Mouse (Mus musculus) MEL (cell line): ENCODE measurements at regions not wholly inside any gene's neighbourhood (a gene's known extent, or its start where the extent isn't known, plus 50 kb on each side); places are given as distances from the start of the nearest gene placed in this dataset.

ENCODE experiments used
- DNase-seq: peaks from one replicate; pipeline ENCODE4 v3.0.0; 2011; ENCODE audit warnings: low read depth, low spot score
- H3K27ac ChIP-seq: 2 replicates; pipeline ENCODE4 v1.5.1; 2012; ENCODE audit warnings: low read depth, mild to moderate bottlenecking, control low read depth, low read length, moderate library complexity; ENCODE audit not compliant: control insufficient read depth
- H3K27me3 ChIP-seq, 2 experiments: fragments of 150-350 bp in 1 of 2; sonication (generic) in 1 of 2; 2 replicates each; pipeline ENCODE4 v1.6.1; 2012; ENCODE audit warnings: low read length in 2 of 2, mild to moderate bottlenecking in 2 of 2, improper control_type of control experiment in 1 of 2, moderate library complexity in 1 of 2; ENCODE audit not compliant: insufficient read depth in 2 of 2, control insufficient read depth in 1 of 2
- H3K36me3 ChIP-seq, 2 experiments: 2 replicates each; pipeline ENCODE4 v1.6.1; 2012 to 2014; ENCODE audit warnings: low read length in 2 of 2, improper control_type of control experiment in 1 of 2, inconsistent platforms in 1 of 2, mild to moderate bottlenecking in 1 of 2; ENCODE audit not compliant: insufficient read depth in 2 of 2, control insufficient read depth in 1 of 2
- H3K4me1 ChIP-seq, 2 experiments: fragments of 150-350 bp in 1 of 2; sonication (generic) in 1 of 2; 2 replicates each; pipeline ENCODE4 v1.6.1; 2012; ENCODE audit warnings: low read length in 2 of 2, improper control_type of control experiment in 1 of 2, mild to moderate bottlenecking in 1 of 2; ENCODE audit not compliant: insufficient read depth in 2 of 2, control insufficient read depth in 1 of 2
- H3K4me3 ChIP-seq, 2 experiments: fragments of 150-350 bp in 1 of 2; sonication (generic) in 1 of 2; 2 replicates each; pipeline ENCODE4 v1.5.1; 2012; ENCODE audit warnings: low read depth in 2 of 2, low read length in 2 of 2, mild to moderate bottlenecking in 2 of 2, moderate library complexity in 2 of 2, control low read depth in 1 of 2, improper control_type of control experiment in 1 of 2; ENCODE audit not compliant: control insufficient read depth in 1 of 2, insufficient read depth in 1 of 2
- H3K79me2 ChIP-seq: 2 replicates; pipeline ENCODE4 v1.6.1; 2012; ENCODE audit warnings: mild to moderate bottlenecking, low read length, moderate library complexity; ENCODE audit not compliant: control insufficient read depth, poor library complexity, insufficient read depth
- H3K9ac ChIP-seq: 2 replicates; pipeline ENCODE4 v1.6.1; 2012; ENCODE audit warnings: low read depth, mild to moderate bottlenecking, control low read depth, low read length, moderate library complexity; ENCODE audit not compliant: control insufficient read depth, poor library complexity, severe bottlenecking
- H3K9me3 ChIP-seq: fragments of 150-350 bp; sonication (generic); replicated peaks from 2 replicates; pipeline ENCODE4 v1.6.1; 2012; ENCODE audit warnings: mild to moderate bottlenecking, low read length, improper control_type of control experiment, moderate library complexity; ENCODE audit not compliant: insufficient read depth
- BHLHE40 ChIP-seq: IDR thresholded peaks from 2 replicates; pipeline ENCODE4 v1.6.1; 2012; ENCODE audit warnings: low read depth, mild to moderate bottlenecking, inconsistent platforms, low read length, improper control_type of control experiment, borderline replicate concordance
- CHD2 ChIP-seq: IDR thresholded peaks from 2 replicates; pipeline ENCODE4 v1.6.1; 2011; ENCODE audit warnings: low read length, improper control_type of control experiment
- ELF1 ChIP-seq: IDR thresholded peaks from 2 replicates; pipeline ENCODE4 v1.6.1; 2014; ENCODE audit warnings: low read depth, mild to moderate bottlenecking, inconsistent platforms, low read length, improper control_type of control experiment, moderate library complexity
- EP300 ChIP-seq, 2 experiments: IDR thresholded peaks; 2 replicates each; pipeline ENCODE4 v1.6.1; 2011; ENCODE audit warnings: improper control_type of control experiment in 2 of 2, low read length in 2 of 2, low read depth in 1 of 2, mild to moderate bottlenecking in 1 of 2
- ETS1 ChIP-seq: IDR thresholded peaks from 2 replicates; pipeline ENCODE4 v1.6.1; 2012; ENCODE audit warnings: low read depth, mild to moderate bottlenecking, inconsistent platforms, low read length, improper control_type of control experiment, moderate library complexity
- GATA1 ChIP-seq: IDR thresholded peaks from 2 replicates; pipeline ENCODE4 v1.6.1; 2011; ENCODE audit warnings: low read depth, low read length, improper control_type of control experiment
- HCFC1 ChIP-seq: IDR thresholded peaks from 2 replicates; pipeline ENCODE4 v1.6.1; 2012; ENCODE audit warnings: low read depth, mild to moderate bottlenecking, inconsistent platforms, low read length, improper control_type of control experiment, moderate library complexity
- KAT2A ChIP-seq: conservative IDR thresholded peaks from 2 replicates; pipeline ENCODE4 v1.6.1; 2012; ENCODE audit warnings: low read depth, low read length, improper control_type of control experiment, inconsistent platforms
- MAX ChIP-seq: IDR thresholded peaks from 2 replicates; pipeline ENCODE4 v1.6.1; 2011; ENCODE audit warnings: low read length, improper control_type of control experiment
- MAZ ChIP-seq: IDR thresholded peaks from 2 replicates; pipeline ENCODE4 v1.6.1; 2012; ENCODE audit warnings: low read depth, mild to moderate bottlenecking, inconsistent platforms, low read length, improper control_type of control experiment
- MEF2A ChIP-seq: IDR thresholded peaks from 2 replicates; pipeline ENCODE4 v1.6.1; 2014; ENCODE audit warnings: low read depth, mild to moderate bottlenecking, inconsistent platforms, low read length, improper control_type of control experiment; ENCODE audit not compliant: poor library complexity, insufficient replicate concordance, severe bottlenecking; ENCODE audit errors: extremely low read depth
- NRF1 ChIP-seq: IDR thresholded peaks from 2 replicates; pipeline ENCODE4 v1.6.1; 2014; ENCODE audit warnings: low read depth, mild to moderate bottlenecking, inconsistent platforms, low read length, improper control_type of control experiment, moderate library complexity; ENCODE audit not compliant: poor library complexity, insufficient read depth, severe bottlenecking
- POLR2AphosphoS2 ChIP-seq: IDR thresholded peaks from 2 replicates; pipeline ENCODE4 v1.6.1; 2011; ENCODE audit warnings: low read length, improper control_type of control experiment
- RAD21 ChIP-seq: IDR thresholded peaks from 2 replicates; pipeline ENCODE4 v1.6.1; 2011; ENCODE audit warnings: mild to moderate bottlenecking, low read depth, low read length, improper control_type of control experiment
- SIN3A ChIP-seq: IDR thresholded peaks from 2 replicates; pipeline ENCODE4 v1.6.1; 2012; ENCODE audit warnings: low read length, improper control_type of control experiment, inconsistent platforms
- TAL1 ChIP-seq: IDR thresholded peaks from 2 replicates; pipeline ENCODE4 v1.6.1; 2012; ENCODE audit warnings: mild to moderate bottlenecking, inconsistent platforms, low read length, moderate library complexity, mixed read lengths
- TBP ChIP-seq: IDR thresholded peaks from 2 replicates; pipeline ENCODE4 v1.8.0; 2011; ENCODE audit warnings: low read depth, low read length, improper control_type of control experiment
- USF2 ChIP-seq, 2 experiments: IDR thresholded peaks; 2 replicates each; pipeline ENCODE4 v1.6.1; 2011 to 2012; ENCODE audit warnings: improper control_type of control experiment in 2 of 2, low read length in 2 of 2, borderline replicate concordance in 1 of 2, inconsistent platforms in 1 of 2, low read depth in 1 of 2, mild to moderate bottlenecking in 1 of 2; ENCODE audit not compliant: insufficient read depth in 1 of 2
- ZC3H11A ChIP-seq: IDR thresholded peaks from 2 replicates; pipeline ENCODE4 v1.6.1; 2012; ENCODE audit warnings: low read depth, mild to moderate bottlenecking, inconsistent platforms, low read length, improper control_type of control experiment

- H3K79me2 ChIP-seq: no peaks in the 10 kb centered on the region
- no peak overlapping the region for H3K27ac ChIP-seq
- DNase-seq: no peak
- H3K9me3 ChIP-seq: no peaks in the 10 kb centered on the region
- H3K4me1 ChIP-seq: no peaks in the 10 kb centered on the region
- H3K36me3 ChIP-seq: no peaks in the 10 kb centered on the region
- no peaks in the 10 kb centered on the region for H3K27me3 ChIP-seq
- TF ChIP-seq MAX (no peak), NRF1 (no peak), POLR2AphosphoS2 (no peak), KAT2A (no peak), ELF1 (no peak), USF2 (IDR thresholded peaks at IDR 0.05; ENCODE audit: borderline replicate concordance in 1 of 2, insufficient read depth in 1 of 2, low read depth in 1 of 2, low read length in 2 of 2) (no peak)
- no peak overlapping the region for H3K4me3 ChIP-seq
- H3K9ac ChIP-seq: no peak overlapping the region
Measured at GRCm38 (mm10) chr14:37298631-37299030, 163.6 kb upstream of the Ghitm start.

DNA sequence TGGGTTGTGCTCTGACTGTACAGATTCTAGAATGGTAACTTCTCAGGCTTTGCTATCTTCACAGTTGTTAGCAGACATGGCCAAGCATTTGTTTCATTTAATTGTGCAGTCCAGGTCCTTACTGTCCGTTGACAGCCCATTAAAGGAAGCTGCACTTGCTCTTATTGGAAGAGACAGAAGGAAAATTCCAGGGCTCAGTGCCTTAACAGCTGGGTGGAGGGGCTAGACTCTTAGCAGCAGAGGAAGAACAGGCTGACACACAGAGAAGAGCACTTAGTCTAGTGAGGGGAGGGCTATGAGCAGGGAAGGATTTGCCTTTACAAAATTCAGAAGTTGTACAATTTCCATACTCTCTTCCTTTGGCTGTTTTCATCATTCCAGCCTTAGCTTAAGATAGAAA lies 161.5 kb upstream of the Ghitm start:
- no peak overlapping the region for H3K9ac ChIP-seq
- no peak overlapping the region for H3K27ac ChIP-seq
- H3K4me1 ChIP-seq: no peaks in the 10 kb centered on the region
- no peaks in the 10 kb centered on the region for H3K79me2 ChIP-seq
- TF ChIP-seq KAT2A (no peak), SIN3A (no peak), BHLHE40 (no peak), HCFC1 (no peak), EP300 (IDR thresholded peaks at IDR 0.05; ENCODE audit: low read depth in 1 of 2, low read length in 2 of 2) (no peak), TAL1 (no peak), RAD21 (no peak), MAZ (no peak), TBP (no peak), CHD2 (no peak), MEF2A (no peak), ZC3H11A (no peak), ETS1 (no peak), ELF1 (no peak), GATA1 (no peak)
- no peaks in the 10 kb centered on the region for H3K9me3 ChIP-seq
- no peak overlapping the region for H3K4me3 ChIP-seq
- DNase-seq: no peak
- no peaks in the 10 kb centered on the region for H3K27me3 ChIP-seq
- no peaks in the 10 kb centered on the region for H3K36me3 ChIP-seq
